Mouse (Mus musculus): ENCODE measurements at regions not wholly inside any gene's neighbourhood (a gene's known extent, or its start where the extent isn't known, plus 50 kb on each side); places are given as distances from the start of the nearest gene placed in this dataset.

DNA sequence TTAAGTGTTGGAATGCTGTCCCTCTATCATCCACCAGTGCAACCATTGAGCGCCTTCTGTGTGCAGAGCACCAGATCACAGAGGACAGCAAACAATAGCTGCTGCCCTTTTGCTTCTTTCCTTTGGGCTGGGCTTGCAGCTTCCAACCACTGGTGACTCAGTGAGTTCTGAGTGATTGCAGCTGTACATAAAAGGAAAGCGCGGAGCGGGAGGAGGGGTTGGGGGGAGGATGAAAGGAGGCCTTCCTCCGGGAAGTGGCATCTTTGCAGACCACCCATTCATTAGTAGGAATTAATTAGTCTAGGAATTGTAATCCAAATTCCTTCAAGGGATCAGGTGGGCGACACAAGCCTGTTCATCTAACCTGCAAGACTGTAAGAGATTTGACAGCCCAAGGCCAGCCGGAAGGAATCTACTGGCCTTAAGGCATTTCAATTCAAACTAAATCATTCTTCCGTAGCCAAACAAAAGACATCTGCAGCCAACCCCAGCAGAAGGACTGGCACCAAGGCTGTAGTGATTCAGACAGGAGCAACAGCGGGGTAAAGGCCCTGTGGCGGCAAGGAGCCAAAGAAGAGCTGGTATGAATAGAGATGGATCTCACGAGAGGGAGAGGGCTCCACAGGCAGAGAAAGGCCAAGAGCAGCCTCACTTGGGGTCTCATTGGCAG lies 52.8 kb upstream of the Sgk1 start:
- no peak for DNase-seq (ENCODE audit: low read depth)

DNA sequence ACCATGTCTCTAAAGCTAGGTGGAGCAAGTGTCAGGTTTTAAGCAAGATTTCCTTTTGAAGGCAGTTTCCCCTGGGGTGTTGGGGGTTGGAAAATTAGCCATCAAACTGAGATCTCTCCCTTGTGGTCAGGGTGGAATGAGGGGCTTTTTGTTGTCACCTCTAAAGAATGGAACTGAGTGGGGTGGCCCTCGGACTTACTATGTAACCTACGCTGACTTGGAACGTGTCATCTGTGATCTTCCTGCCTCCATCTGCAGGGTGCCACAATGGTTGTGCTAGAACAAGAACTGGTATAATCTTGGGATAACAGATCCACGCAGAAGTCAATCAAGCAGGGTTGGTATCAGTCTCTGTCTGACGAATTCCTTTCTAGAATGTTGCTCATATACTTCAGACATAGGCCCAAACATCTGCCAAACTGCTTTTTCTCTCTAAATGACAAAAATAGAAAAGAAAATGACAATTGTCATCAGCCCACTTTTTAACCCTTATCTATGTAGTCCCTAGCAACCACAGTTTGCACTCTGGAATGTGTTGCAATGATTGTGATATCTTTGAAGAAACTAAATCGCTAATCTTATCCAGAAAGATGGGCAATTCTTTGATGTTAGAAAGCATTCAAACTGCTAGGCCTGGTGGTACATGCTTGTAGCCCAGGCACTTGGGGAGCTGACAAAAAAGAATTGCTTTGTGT lies 50.8 kb upstream of the Sgk1 start:
- no peak for DNase-seq (ENCODE audit: low read depth)
